Mouse (Mus musculus): ENCODE results near the gene Nfib. TPM values are rescaled to one million over a fixed set of nuclear protein-coding genes. Genes with fewer than 3 reads are reported as not detected.

Nfib gene
- polyA plus RNA-seq, 1 experiment from 2014 or later, result 60.1 TPM

DNA sequence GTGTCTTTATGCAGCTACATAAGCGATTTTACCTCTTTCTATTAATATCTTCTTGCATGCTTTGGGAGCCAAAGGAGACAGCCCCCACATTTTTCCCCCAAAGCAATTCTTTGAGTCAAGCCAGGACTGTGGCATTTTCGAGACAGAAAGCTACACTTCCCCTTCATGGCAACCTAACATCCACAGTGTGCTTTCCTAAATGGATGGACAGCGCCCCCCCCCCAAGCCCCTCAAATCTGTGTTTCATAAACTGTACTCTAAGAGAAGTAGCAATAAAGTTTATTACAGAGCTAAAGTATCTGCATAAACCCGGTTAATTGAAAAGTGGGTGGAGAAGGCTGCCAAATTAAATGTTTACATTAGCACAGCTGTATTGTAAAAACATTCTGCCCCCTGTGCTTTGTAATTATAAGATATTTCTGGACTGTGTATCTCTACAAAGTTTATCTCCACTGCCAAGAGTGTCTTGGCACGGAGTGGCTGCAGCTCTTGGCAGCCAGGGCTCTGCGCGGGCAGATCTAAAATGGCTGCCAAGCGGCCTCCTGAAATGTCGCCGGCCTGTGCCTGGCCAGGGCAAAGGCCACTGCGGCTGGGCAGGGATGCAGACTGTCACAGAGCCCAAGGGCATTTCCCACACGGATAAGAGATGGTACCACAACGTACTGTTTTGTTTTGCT is 301.4 kb downstream of the Nfib start:
- H3K4me1 ChIP-seq (ENCODE audit: control insufficient read depth, insufficient read depth, low read length), result peaks cover 53% of the 10 kb centered on the region
- peak; percentile 48; the same call in 1 of the 2 replicates for ATAC-seq (ENCODE audit: insufficient read depth, low FRiP score)
- peak overlapping the region; percentile 65 for H3K27ac ChIP-seq (ENCODE audit: low read length)
- H3K36me3 ChIP-seq (ENCODE audit: control insufficient read depth, insufficient read depth, low read length), result no peaks in the 10 kb centered on the region
- no peaks in the 10 kb centered on the region for H3K27me3 ChIP-seq (ENCODE audit: control insufficient read depth, insufficient read depth, low read length)
- H3K9me3 ChIP-seq (replicated peaks; ENCODE audit: control insufficient read depth, low read length), result no peaks in the 10 kb centered on the region
- H3K4me3 ChIP-seq (replicated peaks; ENCODE audit: low read length), result no peak overlapping the region
- WGBS, result 40% methylated on average over 13 of the region's 13 CpGs
- H3K4me2 ChIP-seq (ENCODE audit: low read depth, low read length), result 0 out of 2 replicates have a peak overlapping the region, but pooled peaks have one; percentile 20
- no peak overlapping the region for H3K9ac ChIP-seq (ENCODE audit: low read length)

DNA sequence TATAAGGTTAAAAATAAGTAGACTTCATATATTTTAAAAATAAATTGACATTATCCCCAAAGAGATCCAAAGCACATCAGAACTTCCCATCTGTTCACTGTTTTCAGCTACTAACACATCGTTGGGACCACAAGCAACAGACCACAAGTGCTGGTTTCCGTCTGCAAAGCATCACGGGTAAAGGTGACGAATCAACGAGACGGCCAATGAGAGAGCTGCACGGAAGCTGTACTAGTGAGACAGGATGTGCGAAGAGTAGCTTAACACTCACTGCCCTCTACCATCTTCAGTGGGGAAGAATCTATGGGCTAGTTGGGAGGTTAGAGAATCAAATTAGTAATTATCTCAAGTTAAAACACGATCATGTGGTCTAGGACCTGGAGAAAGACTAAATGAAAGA is 302.9 kb downstream of the Nfib start:
- no peak overlapping the region for H3K27ac ChIP-seq (ENCODE audit: low read length)
- ATAC-seq (ENCODE audit: insufficient read depth, low FRiP score), result no peak
- H3K4me1 ChIP-seq (ENCODE audit: control insufficient read depth, insufficient read depth, low read length), result peaks cover 45% of the 10 kb centered on the region
- H3K9ac ChIP-seq (ENCODE audit: low read length), result no peak overlapping the region
- H3K9me3 ChIP-seq (replicated peaks; ENCODE audit: control insufficient read depth, low read length), result no peaks in the 10 kb centered on the region
- H3K4me2 ChIP-seq (ENCODE audit: low read depth, low read length), result no peak overlapping the region
- no peak overlapping the region for H3K4me3 ChIP-seq (replicated peaks; ENCODE audit: low read length)
- WGBS, result 86% methylated on average over 9 of the region's 9 CpGs
- no peaks in the 10 kb centered on the region for H3K27me3 ChIP-seq (ENCODE audit: control insufficient read depth, insufficient read depth, low read length)
- H3K36me3 ChIP-seq (ENCODE audit: control insufficient read depth, insufficient read depth, low read length), result no peaks in the 10 kb centered on the region

DNA sequence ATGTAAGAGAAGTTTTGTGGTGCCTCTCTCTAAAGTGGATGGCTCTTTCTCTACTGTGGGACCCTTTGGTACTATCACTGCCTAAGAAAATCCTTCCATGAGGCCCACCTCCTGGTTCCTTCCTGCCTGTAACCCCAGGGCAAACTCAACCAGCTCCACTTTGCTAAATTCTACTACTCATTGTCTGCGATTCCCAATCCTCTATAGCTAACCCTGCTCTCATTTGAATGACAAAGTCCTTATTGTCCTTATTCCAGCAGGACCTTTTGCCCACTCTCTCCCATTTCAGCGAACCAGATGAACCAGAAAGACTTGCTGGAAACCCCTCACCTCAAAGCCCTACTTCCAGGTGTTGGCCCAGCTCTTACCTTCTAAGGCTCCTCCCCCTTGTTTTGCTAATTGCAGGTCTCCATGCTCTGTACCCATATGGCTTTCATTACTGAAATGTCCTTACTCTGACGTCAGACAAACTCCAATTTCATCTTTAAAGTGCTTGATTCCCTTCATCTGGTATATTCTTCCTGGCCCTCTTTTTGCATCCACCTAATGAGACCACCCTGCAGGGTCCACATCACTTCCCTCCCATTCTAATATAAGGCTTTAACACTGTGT is 304.0 kb downstream of the Nfib start:
- H3K27me3 ChIP-seq (ENCODE audit: control insufficient read depth, insufficient read depth, low read length), result no peaks in the 10 kb centered on the region
- H3K4me3 ChIP-seq (replicated peaks; ENCODE audit: low read length), result no peak overlapping the region
- H3K36me3 ChIP-seq (ENCODE audit: control insufficient read depth, insufficient read depth, low read length), result no peaks in the 10 kb centered on the region
- H3K27ac ChIP-seq (ENCODE audit: low read length), result no peak overlapping the region
- ATAC-seq (ENCODE audit: insufficient read depth, low FRiP score), result no peak
- no peaks in the 10 kb centered on the region for H3K9me3 ChIP-seq (replicated peaks; ENCODE audit: control insufficient read depth, low read length)
- WGBS, result 50% methylated on average over 3 of the region's 3 CpGs
- H3K4me2 ChIP-seq (ENCODE audit: low read depth, low read length), result no peak overlapping the region
- H3K9ac ChIP-seq (ENCODE audit: low read length), result no peak overlapping the region
- H3K4me1 ChIP-seq (ENCODE audit: control insufficient read depth, insufficient read depth, low read length), result peaks cover 45% of the 10 kb centered on the region

DNA sequence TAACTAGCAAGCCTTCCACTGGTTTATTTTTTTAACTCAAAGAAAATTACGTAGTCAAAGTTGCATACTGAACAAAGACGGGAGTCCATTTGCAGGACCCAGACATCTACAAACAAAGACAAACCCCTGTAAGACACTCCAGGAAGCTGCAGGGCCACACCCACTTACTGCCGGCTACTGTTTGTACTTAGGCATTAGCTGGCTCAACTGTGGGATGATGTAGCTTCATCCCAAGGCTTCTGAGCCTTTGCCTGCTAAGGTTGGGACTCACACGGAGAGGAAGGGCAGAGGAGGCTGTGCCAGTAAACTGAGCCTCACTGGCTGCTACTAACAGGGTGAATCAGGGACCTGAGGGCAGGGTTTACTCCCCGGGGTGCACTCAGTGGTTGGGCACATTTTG is 305.0 kb downstream of the Nfib start:
- Histone ChIP-seq H3K4me3 (replicated peaks; ENCODE audit: low read length) (no peak overlapping the region), H3K9me3 (replicated peaks; ENCODE audit: control insufficient read depth, low read length) (no peaks in the 10 kb centered on the region), H3K4me2 (ENCODE audit: low read depth, low read length) (0 out of 2 replicates have a peak overlapping the region, but pooled peaks have one; percentile 20), H3K27me3 (ENCODE audit: control insufficient read depth, insufficient read depth, low read length) (no peaks in the 10 kb centered on the region), H3K27ac (ENCODE audit: low read length) (peak overlapping the region; percentile 69), H3K4me1 (ENCODE audit: control insufficient read depth, insufficient read depth, low read length) (peaks cover 41% of the 10 kb centered on the region), H3K36me3 (ENCODE audit: control insufficient read depth, insufficient read depth, low read length) (no peaks in the 10 kb centered on the region), H3K9ac (ENCODE audit: low read length) (no peak overlapping the region)
- no peak for ATAC-seq (ENCODE audit: insufficient read depth, low FRiP score)
- 10% methylated on average over 5 of the region's 5 CpGs for WGBS

DNA sequence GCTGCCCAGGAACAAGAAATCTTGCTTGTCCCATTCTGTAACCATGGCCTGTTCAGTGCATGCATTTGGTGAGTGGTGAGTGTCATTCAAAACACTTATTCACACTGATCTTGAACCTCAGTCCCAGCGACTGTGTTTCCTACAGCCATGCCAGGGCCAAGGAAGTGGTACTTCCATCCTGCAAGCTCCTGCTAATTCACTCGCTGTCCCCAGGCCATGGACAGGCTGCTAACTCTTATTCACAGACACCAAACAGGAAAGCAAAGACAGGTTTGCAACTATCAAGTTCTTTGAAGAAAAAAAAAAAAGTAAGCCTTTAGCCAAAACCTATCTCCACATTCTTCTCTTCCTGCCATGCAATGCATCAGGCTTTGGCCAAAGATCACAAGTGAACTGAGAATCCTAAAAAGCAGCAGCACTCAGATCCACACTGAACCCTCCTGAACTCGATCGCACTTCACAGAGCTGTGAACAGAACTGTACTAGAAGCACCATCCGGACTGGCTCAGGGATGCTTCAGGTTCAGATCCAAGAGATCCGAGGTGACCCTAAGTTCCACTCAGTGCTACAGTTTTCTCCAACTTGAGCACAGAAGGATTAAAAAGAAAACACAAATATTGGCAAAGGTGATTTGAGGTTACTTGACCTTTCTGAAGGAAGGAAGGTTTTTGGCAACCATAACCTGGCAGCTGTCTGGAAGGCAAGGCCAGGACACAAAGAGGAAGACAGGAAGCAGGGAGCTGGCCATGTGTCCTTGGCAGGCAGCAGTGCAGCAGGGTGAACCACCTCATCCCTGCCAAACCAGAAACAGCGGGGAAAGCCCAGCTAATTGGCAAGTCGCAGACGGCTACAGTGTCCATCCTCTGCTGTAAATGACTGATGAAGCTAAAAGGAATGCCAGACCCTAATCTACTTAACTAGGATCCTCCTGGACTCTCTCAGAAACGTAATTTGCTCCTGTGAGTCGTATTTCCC is 305.9 kb downstream of the Nfib start:
- Histone ChIP-seq H3K27me3 (ENCODE audit: control insufficient read depth, insufficient read depth, low read length) (no peaks in the 10 kb centered on the region), H3K36me3 (ENCODE audit: control insufficient read depth, insufficient read depth, low read length) (no peaks in the 10 kb centered on the region), H3K4me2 (ENCODE audit: low read depth, low read length) (no peak overlapping the region), H3K4me1 (ENCODE audit: control insufficient read depth, insufficient read depth, low read length) (peaks cover 35% of the 10 kb centered on the region), H3K9ac (ENCODE audit: low read length) (0 out of 2 replicates have a peak overlapping the region, but pooled peaks have one; percentile 13), H3K4me3 (replicated peaks; ENCODE audit: low read length) (no peak overlapping the region), H3K9me3 (replicated peaks; ENCODE audit: control insufficient read depth, low read length) (no peaks in the 10 kb centered on the region), H3K27ac (ENCODE audit: low read length) (peak overlapping the region; percentile 69)
- WGBS, result 47% methylated on average over 11 of the region's 11 CpGs
- peak; percentile 62 for ATAC-seq (ENCODE audit: insufficient read depth, low FRiP score)

DNA sequence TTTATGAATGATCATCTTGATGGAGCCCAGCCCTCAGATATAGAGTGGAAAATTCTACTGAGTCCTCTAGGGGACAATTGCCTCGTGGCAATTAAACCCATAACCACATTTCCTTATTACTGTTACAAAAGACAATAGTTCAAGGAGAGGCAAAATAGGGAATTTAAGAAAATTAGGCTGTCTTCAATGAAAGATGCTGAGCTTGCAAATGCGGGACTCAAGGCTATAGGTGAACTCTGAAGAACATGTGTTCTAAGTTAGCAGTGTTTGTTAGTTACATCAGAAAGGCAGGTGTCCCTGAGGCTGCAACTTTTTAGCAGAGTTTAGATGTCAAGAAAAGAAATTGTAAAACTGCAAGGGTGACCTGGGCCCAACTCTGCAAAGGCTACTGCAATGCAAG is 307.3 kb downstream of the Nfib start:
- Histone ChIP-seq H3K36me3 (ENCODE audit: control insufficient read depth, insufficient read depth, low read length) (no peaks in the 10 kb centered on the region), H3K4me3 (replicated peaks; ENCODE audit: low read length) (no peak overlapping the region), H3K27me3 (ENCODE audit: control insufficient read depth, insufficient read depth, low read length) (no peaks in the 10 kb centered on the region), H3K9me3 (replicated peaks; ENCODE audit: control insufficient read depth, low read length) (no peaks in the 10 kb centered on the region), H3K9ac (ENCODE audit: low read length) (no peak overlapping the region), H3K4me1 (ENCODE audit: control insufficient read depth, insufficient read depth, low read length) (peaks cover 29% of the 10 kb centered on the region), H3K4me2 (ENCODE audit: low read depth, low read length) (no peak overlapping the region), H3K27ac (ENCODE audit: low read length) (no peak overlapping the region)
- no peak for ATAC-seq (ENCODE audit: insufficient read depth, low FRiP score)
- WGBS, result 77% methylated on average over 2 of the region's 2 CpGs

DNA sequence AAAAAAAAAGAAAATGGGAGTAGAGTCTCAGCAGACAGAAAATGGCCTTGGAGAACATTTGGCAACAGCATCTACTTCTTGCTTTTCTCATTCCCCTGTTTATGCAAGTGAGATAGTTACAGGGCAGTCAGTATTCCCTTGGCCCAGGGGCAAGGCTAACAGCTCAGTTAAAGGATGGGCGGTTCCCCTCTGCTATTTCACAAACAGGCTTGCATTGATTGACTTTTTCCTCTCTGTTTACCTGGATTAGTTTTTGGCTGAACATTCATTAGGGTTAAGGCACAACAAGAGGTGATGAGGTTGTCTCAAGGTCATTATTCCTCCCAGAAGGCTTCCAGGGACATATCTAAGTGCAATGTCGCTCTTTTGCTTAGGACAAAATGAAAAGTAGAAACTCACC is 308.7 kb downstream of the Nfib start:
- H3K36me3 ChIP-seq (ENCODE audit: control insufficient read depth, insufficient read depth, low read length), result no peaks in the 10 kb centered on the region
- H3K27me3 ChIP-seq (ENCODE audit: control insufficient read depth, insufficient read depth, low read length), result no peaks in the 10 kb centered on the region
- no peak overlapping the region for H3K4me3 ChIP-seq (replicated peaks; ENCODE audit: low read length)
- peaks cover 38% of the 10 kb centered on the region for H3K4me1 ChIP-seq (ENCODE audit: control insufficient read depth, insufficient read depth, low read length)
- no peak overlapping the region for H3K9ac ChIP-seq (ENCODE audit: low read length)
- 77% methylated on average over 2 of the region's 2 CpGs for WGBS
- H3K9me3 ChIP-seq (replicated peaks; ENCODE audit: control insufficient read depth, low read length), result no peaks in the 10 kb centered on the region
- no peak for ATAC-seq (ENCODE audit: insufficient read depth, low FRiP score)
- H3K27ac ChIP-seq (ENCODE audit: low read length), result no peak overlapping the region
- H3K4me2 ChIP-seq (ENCODE audit: low read depth, low read length), result no peak overlapping the region

DNA sequence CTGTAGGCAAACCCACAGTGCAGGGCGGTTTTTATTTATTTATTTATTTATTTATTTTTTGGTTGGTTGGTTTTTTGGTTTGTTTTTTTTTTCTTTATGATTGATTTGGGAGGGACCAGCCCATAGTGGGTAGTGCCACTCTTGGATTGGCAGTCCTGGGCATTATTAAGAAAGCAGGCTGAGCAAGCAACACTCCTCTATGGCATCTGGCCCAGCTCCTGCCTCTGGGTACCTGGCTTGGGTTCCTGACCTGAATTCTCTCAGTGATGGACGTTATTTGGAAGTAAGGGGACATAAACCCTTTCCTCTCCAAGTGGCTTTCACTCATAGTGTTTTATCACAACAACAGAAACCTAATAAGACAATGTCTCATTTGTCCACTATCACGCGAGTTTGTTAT is 309.5 kb downstream of the Nfib start:
- ATAC-seq (ENCODE audit: insufficient read depth, low FRiP score), result no peak
- 86% methylated on average over 4 of the region's 4 CpGs for WGBS

DNA sequence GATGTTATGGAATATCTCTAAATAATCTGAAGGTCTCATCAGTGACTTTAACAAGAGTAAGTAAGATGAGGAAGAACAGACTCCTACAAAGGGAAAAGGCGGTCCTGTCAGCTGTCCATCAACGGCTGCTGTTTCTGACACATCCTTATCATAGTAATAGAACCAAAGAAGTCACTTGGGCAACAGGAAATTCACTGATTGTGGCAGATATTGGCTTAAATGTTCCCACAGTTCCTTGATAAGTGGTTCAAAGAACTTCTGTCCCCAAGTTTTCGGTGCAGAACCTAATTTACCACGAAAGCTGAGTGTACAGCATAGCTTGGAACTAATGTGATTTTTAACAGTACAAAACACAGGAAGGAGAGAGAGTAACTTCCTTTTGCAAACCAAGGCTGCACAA is 311.2 kb downstream of the Nfib start:
- Histone ChIP-seq H3K4me3 (replicated peaks; ENCODE audit: low read length) (no peak overlapping the region), H3K4me1 (ENCODE audit: control insufficient read depth, insufficient read depth, low read length) (peaks cover 24% of the 10 kb centered on the region), H3K9me3 (replicated peaks; ENCODE audit: control insufficient read depth, low read length) (no peaks in the 10 kb centered on the region), H3K27me3 (ENCODE audit: control insufficient read depth, insufficient read depth, low read length) (no peaks in the 10 kb centered on the region), H3K9ac (ENCODE audit: low read length) (no peak overlapping the region), H3K36me3 (ENCODE audit: control insufficient read depth, insufficient read depth, low read length) (no peaks in the 10 kb centered on the region), H3K4me2 (ENCODE audit: low read depth, low read length) (no peak overlapping the region), H3K27ac (ENCODE audit: low read length) (no peak overlapping the region)
- ATAC-seq (ENCODE audit: insufficient read depth, low FRiP score), result no peak
- 76% methylated on average over 4 of the region's 4 CpGs for WGBS

More for the DNA sequence above, 309.5 kb downstream of the Nfib start:
- Histone ChIP-seq H3K27me3 (ENCODE audit: control insufficient read depth, insufficient read depth, low read length) (no peaks in the 10 kb centered on the region), H3K4me3 (replicated peaks; ENCODE audit: low read length) (no peak overlapping the region), H3K4me1 (ENCODE audit: control insufficient read depth, insufficient read depth, low read length) (peaks cover 32% of the 10 kb centered on the region), H3K9ac (ENCODE audit: low read length) (no peak overlapping the region), H3K36me3 (ENCODE audit: control insufficient read depth, insufficient read depth, low read length) (no peaks in the 10 kb centered on the region), H3K9me3 (replicated peaks; ENCODE audit: control insufficient read depth, low read length) (no peaks in the 10 kb centered on the region), H3K27ac (ENCODE audit: low read length) (no peak overlapping the region), H3K4me2 (ENCODE audit: low read depth, low read length) (no peak overlapping the region)
